In the genomic region with DNA sequence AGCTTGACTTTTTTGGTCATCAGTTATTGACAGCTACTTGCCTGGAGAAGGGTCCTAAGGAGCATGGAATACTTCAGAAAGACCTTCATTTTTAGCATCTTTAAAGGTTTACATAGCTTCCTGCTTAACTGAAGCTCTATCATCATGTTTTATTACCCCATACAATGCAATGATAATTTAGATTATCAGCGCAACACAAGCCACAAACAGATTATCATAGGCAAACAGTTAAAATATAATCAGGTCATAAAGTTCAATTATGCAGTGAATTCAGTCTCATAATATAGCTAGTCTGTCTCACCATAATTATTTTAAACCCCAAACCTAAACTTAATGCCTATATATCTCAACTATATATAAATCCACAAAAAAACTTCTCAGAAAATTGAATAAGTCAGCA, we compare ENCODE assay signal across 30 mouse cellular contexts.
"Had no signal": no experiment of that assay in that cellular context is flagged by ENCODE, and none has a peak within 500 bp of the region (broad histone marks: within the 10 kb centered on the region; RNA-seq: fewer than 3 reads in every experiment).

No protein-coding gene starts in this region.

- H3K9me3 ChIP-seq: heart, embryonic 12.5 days; heart, embryonic 13.5 days; heart, embryonic 15.5 days; hindbrain, embryonic 10.5 days; hindbrain, embryonic 12.5 days; hindbrain, embryonic 13.5 days; hindbrain, embryonic 15.5 days; intestine, embryonic 15.5 days; kidney, embryonic 15.5 days had no signal

- H3K27me3 ChIP-seq: heart, embryonic 12.5 days; heart, embryonic 13.5 days; heart, embryonic 15.5 days; hindbrain, embryonic 12.5 days; hindbrain, embryonic 13.5 days; hindbrain, embryonic 15.5 days; intestine, embryonic 15.5 days; kidney, embryonic 15.5 days had no signal

- H3K36me3 ChIP-seq: hindbrain, embryonic 10.5 days; hindbrain, embryonic 12.5 days; hindbrain, embryonic 13.5 days; hindbrain, embryonic 15.5 days; intestine, embryonic 15.5 days; kidney, embryonic 15.5 days had no signal

- H3K4me1 ChIP-seq: heart, embryonic 12.5 days; heart, embryonic 13.5 days; heart, embryonic 15.5 days; hindbrain, embryonic 10.5 days; hindbrain, embryonic 12.5 days; hindbrain, embryonic 13.5 days; hindbrain, embryonic 15.5 days; intestine, embryonic 15.5 days; kidney, embryonic 15.5 days had no signal

- H3K4me3 ChIP-seq: heart, embryonic 12.5 days; heart, embryonic 13.5 days; heart, embryonic 15.5 days; hindbrain, embryonic 10.5 days; hindbrain, embryonic 12.5 days; hindbrain, embryonic 13.5 days; hindbrain, embryonic 15.5 days; intestine, embryonic 15.5 days; kidney, embryonic 15.5 days; layer of hippocampus, adult 2 months; left cerebral cortex, adult 2 months had no signal

- DNase-seq: heart, postnatal 10 days; heart, postnatal 14 days; heart, postnatal 36 days; heart, postnatal 4 days; kidney, adult 11 months; kidney, adult 18-20 months; kidney, adult 2 months; kidney, adult 8-10 months; kidney, adult 9 months; kidney, postnatal 10 days; kidney, postnatal 14 days; kidney, postnatal 25 days; kidney, postnatal 36 days; kidney, postnatal 4 days; layer of hippocampus, adult 9-11 months; layer of hippocampus, postnatal 36 days had no signal

- H3K9ac ChIP-seq: heart, embryonic 12.5 days; heart, embryonic 13.5 days; heart, embryonic 15.5 days; hindbrain, embryonic 12.5 days; hindbrain, embryonic 13.5 days; hindbrain, embryonic 14.5 days; hindbrain, embryonic 15.5 days; intestine, embryonic 15.5 days; kidney, embryonic 15.5 days had no signal

- H3K27ac ChIP-seq: heart, embryonic 13.5 days; heart, embryonic 15.5 days; hindbrain, embryonic 10.5 days; hindbrain, embryonic 12.5 days; hindbrain, embryonic 13.5 days; hindbrain, embryonic 14.5 days; hindbrain, embryonic 15.5 days; hindbrain, postnatal 0 days; intestine, embryonic 15.5 days; kidney, embryonic 15.5 days; kidney, postnatal 0 days; layer of hippocampus, adult 2 months; left cerebral cortex, adult 2 months had no signal
